Mouse (Mus musculus): ENCODE results near the gene Myh15. TPM values are rescaled to one million over a fixed set of nuclear protein-coding genes. Genes with fewer than 3 reads are reported as not detected.

Gene Myh15
- polyA plus RNA-seq, 1 experiment from 2014 or later = 0.03 TPM

Other genes starting within 250 kb of the Myh15 start
- not detected in 2 replicates for gene Retnlb, start 240.6 kb upstream of the Myh15 start, polyA plus RNA-seq (2016; fragmentation: Nextera tagmentation; extraction: Ambion mirVana)
- gene Retnla, start 214.9 kb upstream of the Myh15 start, polyA plus RNA-seq (2016; fragmentation: Nextera tagmentation; extraction: Ambion mirVana) = not detected in 2 replicates
- gene Retnlg, start 184.9 kb upstream of the Myh15 start, polyA plus RNA-seq (2016; fragmentation: Nextera tagmentation; extraction: Ambion mirVana) = not detected in 2 replicates
- gene Dzip3, start 63.3 kb upstream of the Myh15 start, polyA plus RNA-seq (2016; fragmentation: Nextera tagmentation; extraction: Ambion mirVana) = 22.6 and 27.5 TPM in 2 replicates
- gene Cip2a, start 63.3 kb upstream of the Myh15 start, polyA plus RNA-seq (2016; fragmentation: Nextera tagmentation; extraction: Ambion mirVana) = 31.0 TPM in 2 replicates